Mouse (Mus musculus): Measurements from ENCODE around the gene Cops8. TPM values are rescaled to one million over a fixed set of nuclear protein-coding genes. Genes with fewer than 3 reads are reported as not detected.
A peak's percentile ranks its signal among the peaks of the same experiment; 100 is the strongest.

Cops8 gene
- 100 to 1,000 TPM; 103 to 141 (median 123) TPM for polyA plus RNA-seq (2017; shearing (Covaris generic))

DNA sequence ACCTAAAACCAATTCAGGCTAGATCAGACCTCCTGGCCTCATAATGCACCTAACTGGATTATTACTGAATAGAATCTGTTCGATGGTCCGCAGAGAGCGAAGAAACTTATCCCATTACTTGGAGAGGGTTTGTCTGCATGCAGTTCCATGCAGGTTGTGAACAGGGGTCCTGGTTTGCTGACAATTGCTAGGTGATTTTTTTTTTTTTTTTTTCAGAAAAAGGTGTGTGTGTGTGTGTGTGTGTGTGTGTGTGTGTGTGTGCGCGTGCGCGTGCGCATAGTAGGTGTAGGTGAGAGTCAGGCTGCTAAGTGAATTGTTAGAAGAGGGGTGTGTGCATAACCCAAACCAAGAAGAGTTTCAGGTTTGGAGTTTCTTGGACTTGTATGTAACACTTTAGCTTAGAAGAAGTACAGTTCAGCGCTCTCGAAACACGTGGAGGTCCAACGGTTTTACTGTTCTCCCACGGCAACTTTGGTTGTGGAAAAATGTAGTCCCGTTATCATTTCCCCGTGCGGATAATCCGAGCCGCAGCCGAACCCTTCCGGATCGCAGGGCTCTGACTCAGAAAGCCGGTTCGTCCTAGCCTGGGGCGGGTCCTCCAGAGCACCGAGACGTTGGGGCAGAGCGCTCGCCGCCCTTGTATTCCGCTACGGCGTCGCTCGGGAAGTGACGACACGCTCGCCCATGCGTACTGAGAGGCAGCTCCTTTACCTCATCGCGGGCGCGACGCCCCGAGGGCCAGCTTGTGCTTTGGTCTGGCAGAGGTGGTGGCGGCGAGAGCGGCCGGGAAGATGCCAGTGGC is at the start of gene Cops8:
Gene Cops8 (plus strand): TSS at position 223 of the 802 bp plus-strand sequence.
- peak; percentile 99 for ATAC-seq

GRCm38 (mm10) chr1:90557140-90557539 is 45.6 kb upstream of the Cops8 start:
- ATAC-seq = no peak

DNA sequence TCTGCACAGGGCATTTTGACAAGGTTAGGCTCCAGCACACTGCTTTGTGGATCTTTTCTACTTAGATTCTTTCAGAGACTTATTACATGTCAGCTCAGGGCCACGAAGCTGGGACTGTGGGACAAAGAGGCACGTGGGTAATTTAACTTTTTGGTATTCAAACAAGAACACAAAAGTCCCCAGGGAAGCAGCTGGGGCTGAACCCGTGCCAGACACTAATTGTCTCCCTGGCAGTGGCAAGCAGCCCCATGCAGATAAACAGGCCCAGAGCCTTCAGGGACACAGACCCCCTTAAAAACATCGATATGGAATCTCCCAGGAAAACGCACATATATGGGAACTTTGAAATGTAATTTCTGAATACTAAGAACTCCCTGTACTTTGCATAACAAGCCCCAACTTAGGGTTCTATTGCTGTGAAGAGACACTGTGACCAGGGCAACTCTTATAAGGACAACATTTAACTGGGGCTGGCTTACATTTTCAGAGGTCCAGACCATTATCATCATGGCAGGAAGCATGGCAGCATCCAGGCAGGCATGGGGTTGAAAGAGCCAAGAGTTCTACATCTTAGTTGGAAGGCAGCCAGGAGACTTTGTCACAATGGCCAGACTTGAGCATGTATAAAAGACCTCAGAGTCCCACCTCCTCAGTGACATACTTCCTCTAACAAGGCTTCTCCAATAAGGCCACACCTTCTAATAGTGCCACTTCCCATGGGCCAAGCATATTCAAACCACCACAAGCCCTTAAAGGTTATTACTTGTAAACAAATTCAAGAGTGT is 41.6 kb upstream of the Cops8 start:
- no peak for ATAC-seq

- no peak for ATAC-seq
These were observed 38.8 kb upstream of the Cops8 start for GRCm38 (mm10) chr1:90563945-90564344.

- no peak for ATAC-seq
These were observed 35.9 kb upstream of the Cops8 start for GRCm38 (mm10) chr1:90566664-90567440.

DNA sequence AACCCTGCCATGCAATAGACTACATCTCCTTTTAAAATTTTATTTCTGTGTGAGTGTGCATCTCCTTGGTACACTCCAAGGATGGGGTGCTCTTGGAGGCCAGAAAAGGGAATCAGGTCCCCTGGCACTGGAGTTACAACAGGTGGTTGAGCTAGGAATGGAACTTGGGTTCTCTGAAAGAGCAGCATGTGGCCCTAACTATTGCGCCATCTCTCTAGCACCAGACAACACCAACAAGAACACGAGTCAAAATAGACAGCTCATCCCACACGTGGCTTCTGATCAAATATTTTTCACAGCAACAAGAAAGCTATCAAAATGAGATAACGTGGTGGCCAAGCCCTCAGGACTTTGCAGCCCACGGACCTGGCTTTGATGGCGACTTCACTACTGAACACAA is 28.9 kb upstream of the Cops8 start:
- no peak for ATAC-seq

DNA sequence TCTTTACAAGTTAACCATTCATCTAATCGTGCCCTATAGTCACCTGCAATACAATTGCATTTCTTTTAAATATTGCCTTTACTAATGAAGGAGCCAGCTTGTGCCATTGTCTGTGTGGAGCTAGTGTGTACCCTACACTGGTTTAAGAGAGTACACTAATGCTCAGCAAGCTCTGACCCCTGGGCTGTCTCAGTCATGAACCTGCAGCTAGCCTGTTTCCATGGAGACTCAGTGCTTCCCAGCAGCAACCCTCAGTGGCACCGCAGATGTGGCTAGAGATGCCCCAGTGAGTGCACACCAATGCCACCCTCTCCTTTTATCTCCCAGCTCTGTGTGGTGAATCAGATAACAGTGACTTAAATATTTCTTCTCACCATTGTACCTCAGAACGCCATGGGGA is 27.9 kb upstream of the Cops8 start:
- ATAC-seq = no peak

DNA sequence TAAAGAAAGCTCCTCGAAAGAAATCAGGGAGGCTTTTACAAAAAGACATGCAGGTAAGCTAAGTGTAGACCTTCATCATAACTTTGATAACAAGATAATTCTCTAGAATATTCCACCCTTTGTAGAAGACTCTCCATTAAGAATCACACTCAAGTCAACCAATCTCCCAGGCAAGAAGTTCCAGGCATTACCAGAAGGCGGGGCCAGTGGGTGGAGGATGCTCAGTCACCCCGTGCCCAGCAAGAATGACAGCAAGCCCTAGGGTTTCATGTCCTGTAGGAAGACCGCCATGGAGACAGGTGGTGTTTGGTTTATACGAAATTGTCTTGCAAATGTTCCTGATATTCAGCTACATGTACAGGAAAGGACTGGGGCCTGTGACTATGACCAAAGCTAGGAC is 25.4 kb upstream of the Cops8 start:
- no peak for ATAC-seq

DNA sequence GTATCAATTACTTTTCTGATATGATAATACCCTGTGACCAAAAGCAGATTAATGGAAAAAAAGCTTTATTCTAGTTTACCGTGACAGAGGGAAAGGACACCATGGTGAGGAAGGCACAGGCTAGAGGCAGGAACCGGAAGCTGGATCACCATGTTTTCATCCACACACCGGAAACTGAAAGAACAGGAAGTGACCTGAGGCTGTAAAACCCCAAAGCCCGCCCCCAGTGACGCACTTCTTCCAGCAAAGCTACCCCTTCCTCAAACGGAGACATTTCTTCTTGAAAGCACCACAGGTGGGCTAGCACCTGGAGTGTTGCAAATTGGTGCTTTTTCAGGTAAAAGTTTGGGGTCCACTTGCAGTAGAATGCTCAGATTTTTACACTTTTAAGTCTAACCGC is 20.1 kb upstream of the Cops8 start:
- ATAC-seq = no peak

- no peak for ATAC-seq
These were observed 14.6 kb upstream of the Cops8 start for GRCm38 (mm10) chr1:90588021-90588734.

GRCm38 (mm10) chr1:90590797-90591196 is 12.0 kb upstream of the Cops8 start:
- no peak for ATAC-seq

GRCm38 (mm10) chr1:90592784-90593183 is 10.0 kb upstream of the Cops8 start:
- no peak for ATAC-seq

GRCm38 (mm10) chr1:90599226-90599625 is 3.6 kb upstream of the Cops8 start:
- ATAC-seq = no peak

DNA sequence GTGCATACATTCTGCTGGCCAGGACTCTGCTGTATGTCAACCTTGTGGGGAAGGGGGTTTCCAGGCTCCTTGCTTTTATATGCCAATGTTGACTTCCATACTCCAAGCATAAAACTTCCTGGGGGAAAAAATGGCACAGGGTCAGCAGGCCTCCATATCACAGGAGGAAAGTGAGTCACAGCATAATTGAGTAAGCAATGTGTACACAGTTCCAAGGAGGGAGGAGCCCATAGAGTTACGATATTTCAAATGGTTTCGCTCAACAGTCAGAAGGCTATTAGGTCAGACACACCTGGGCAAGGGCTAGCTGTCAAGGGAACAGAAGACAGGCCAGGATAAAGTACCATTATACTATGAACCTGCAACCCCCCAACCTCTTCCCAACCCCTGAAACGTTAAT is 1.7 kb upstream of the Cops8 start:
- no peak for ATAC-seq

- ATAC-seq = peak; percentile 7
These were observed 743 bp downstream of the Cops8 start for GRCm38 (mm10) chr1:90603561-90603887.

GRCm38 (mm10) chr1:90609363-90609762 is 6.6 kb downstream of the Cops8 start:
- no peak for ATAC-seq

- ATAC-seq = no peak
These were observed 14.5 kb downstream of the Cops8 start for GRCm38 (mm10) chr1:90617258-90617657.

DNA sequence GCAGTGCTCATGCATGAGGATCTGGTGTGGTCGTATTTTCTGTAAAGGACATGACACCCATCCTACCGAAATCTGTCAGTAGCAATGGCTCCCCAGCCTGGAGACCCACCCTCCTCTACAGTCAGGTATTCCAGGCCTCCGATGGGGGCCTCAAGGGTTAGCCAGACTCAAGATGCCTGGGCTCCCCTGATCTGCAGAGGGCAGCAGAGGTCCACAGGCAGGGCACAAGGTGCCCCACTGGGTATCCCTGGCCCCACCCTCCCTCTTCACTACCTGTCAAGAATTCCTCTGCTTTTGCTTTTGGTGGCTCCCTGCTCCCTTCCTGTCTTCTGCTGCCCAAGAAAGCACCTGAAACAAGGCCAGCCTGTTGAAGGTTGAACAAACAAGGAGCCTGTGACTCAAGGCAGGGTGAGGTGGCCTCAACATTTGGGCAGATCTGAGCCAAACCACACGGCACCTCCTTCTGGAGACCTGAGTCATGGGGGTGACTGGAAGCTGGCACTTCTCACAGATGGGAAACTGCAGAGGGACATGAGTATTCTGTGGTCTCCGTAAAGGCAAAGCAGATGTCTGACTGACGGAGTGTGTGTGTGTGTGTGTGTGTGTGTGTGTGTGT is 30.7 kb downstream of the Cops8 start:
- no peak for ATAC-seq

DNA sequence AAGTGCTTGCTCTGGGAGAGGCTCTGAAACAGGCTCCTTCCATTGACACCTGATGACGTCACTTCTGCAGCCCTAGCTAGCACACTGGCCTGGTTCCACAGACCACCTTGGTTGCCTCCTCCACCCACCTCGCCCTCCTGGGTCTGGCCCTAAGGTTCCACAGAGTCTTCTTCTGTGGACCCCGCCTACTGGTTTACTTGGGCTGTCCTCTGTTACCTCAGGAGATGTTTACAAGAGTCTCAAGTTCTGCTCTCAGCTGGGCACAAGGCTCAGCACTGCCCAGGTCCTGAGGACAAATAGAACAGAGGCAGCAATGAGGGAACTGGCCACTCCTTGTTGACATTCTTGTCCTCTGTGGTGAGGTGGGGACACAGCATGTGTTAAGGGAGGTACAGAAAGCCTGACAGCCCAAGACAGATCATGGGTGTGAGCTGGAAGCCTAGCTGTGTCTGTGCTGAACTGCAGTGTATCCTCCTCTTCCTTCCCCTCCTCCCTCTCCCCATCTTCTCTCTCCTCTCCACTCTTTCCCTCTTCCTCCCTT is 31.5 kb downstream of the Cops8 start:
- ATAC-seq = no peak

GRCm38 (mm10) chr1:90638335-90638734 is 35.6 kb downstream of the Cops8 start:
- ATAC-seq = no peak

- ATAC-seq = no peak
These were observed 48.1 kb downstream of the Cops8 start for GRCm38 (mm10) chr1:90650781-90651437.

Measured in inflammation-experienced regulatory T-cells, adult 6 months (primary cell).